Mouse (Mus musculus): ENCODE measurements around the gene Prpf40b. TPM values are rescaled to one million over a fixed set of nuclear protein-coding genes. Genes with fewer than 3 reads are reported as not detected.

Gene Prpf40b
- polyA plus RNA-seq, 1 experiment from 2014 or later = 13.0 TPM

DNA sequence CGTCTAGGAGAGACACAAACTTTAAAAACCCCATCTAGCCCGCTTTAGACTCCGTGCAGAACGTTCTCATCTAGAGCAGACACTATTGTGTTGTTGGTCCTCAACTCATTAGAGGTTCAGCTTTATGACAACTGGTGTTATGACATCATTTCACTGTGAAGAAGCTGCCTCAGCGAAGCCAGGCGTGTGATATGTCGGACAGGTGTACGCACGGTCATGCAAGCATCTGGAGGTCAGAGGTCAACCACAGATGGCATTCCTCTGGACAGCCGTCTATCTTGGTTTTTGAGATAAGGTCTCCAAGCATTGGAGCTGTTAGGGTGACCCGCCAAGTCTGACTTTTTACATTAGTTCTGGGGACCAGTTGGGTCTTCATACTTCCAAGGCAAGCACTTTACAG, 4.3 kb upstream of the Prpf40b start:
- no peak for DNase-seq (ENCODE audit: low spot score)

DNA sequence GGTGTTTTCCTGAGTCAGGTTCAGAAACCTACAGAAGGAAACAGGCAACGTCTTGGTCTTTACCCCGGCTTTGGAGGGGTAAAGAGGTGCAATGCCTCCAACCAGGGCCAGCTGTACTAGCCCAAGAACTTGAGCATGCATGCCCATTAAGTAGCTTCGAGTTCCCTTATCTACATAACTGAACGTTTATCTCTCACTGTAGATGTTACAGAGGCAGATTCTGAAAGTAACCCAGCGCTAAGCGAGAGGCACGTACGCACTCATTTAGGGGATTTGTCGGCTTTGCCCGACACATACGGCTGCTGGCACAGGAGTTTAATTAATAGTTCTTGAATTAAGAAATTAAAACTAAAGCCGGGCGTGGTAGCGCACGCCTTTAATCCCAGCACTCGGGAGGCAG, 600 bp upstream of the Prpf40b start:
- peak; percentile 20 for DNase-seq (ENCODE audit: low spot score)

DNA sequence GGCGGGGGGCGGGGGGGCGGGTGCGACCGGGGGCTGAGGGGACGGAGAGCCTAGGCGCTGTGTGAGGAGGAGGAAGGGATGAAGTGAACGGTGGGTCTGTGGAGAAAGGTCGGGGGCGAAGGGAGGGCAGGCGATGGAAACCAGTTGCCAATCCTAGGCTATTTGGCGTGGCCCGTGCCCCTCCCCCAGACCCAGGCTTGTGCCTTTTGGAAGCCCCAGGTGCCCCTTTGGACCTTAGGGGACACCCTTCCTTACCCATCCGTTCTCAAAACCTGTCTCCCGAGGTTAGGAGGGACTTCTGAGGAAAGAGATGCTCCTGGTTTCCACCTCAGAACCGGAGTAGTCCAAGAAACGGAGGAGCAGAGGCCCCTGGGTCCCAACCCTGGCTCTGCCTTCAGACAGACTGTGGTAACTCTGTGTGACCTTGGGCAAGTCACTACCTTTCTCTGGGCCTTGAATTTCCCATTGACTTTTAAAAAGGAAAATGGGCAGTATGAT, 646 bp downstream of the Prpf40b start, which contains the start of gene Fam186b:
TSS of gene Fam186b (minus strand) at position 405 of the 498 bp plus-strand sequence.
- peak; percentile 20 for DNase-seq (ENCODE audit: low spot score)

DNA sequence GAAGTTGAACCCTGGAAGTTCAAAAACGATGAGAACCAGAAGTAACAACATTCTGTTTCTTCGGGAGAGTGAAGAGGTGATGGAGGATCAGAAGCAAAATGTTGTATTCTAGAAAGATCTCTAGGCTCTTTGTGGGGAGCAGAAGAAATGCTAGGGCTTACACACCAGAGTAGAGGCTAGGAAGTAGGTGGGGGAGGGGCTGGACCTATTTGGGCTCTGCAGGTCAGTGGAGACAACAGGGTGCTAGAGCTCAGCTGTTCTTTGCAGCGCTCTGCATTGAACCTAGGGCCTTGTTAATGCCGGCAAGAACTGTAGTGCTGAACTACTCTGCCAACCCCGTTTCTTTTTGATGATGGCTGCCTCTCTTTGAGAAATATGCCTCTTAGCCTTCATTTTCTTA, 1.3 kb downstream of the Prpf40b start:
- DNase-seq (ENCODE audit: low spot score) = no peak

DNA sequence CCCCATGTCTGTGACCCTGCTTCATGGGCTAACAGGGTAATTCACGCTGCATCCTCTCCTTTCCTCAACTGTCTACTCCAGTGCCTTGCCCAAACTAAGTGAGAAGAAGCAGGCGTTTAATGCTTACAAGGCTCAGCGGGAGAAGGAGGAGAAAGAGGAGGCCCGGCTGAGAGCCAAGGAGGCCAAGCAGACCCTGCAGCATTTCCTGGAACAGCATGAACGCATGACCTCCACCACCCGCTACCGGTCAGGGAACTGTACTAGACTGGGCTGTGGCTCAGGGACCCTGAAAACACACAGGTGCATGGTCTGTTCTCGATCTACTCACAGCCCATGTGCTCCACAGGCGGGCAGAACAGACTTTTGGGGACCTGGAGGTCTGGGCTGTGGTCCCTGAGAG, 12.6 kb downstream of the Prpf40b start:
- DNase-seq (ENCODE audit: low spot score) = no peak

DNA sequence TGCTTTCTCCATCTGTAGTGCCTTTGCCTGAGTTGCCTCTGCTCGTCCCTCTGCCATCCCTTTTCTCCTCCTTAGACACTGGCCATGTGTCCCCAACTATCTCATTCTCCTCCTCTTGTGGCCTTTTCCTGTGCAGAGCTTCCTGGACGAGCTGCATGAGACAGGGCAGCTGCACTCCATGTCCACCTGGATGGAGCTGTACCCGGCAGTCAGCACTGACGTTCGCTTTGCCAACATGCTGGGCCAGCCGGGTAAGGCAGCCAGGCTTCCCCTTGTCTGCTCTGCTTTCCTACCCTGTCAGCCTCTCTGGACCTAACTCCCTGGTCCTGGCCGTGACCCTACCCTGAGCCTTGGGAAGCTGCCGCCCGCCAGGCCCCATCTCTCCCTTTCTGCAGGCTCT, 14.7 kb downstream of the Prpf40b start:
- no peak for DNase-seq (ENCODE audit: low spot score)

DNA sequence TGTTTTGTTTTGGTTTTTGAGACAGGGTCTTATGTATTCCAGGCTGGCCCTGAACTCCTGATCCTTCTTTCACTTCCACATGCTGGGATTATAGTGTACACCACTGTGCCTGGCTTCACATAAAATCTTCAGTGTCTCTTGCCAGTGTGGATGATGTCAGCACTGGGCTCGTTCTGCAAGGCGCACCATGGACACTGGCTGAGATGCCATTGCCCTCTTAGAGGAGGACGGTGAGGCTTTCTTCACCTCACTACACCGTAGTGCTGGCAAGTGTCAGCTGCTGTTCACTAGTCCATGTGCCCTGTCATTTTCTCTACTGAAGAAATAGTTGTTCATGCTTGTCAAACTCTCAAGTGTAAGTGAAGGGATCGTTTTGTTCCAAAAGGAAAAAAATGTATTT, 15.7 kb downstream of the Prpf40b start:
- DNase-seq (ENCODE audit: low spot score) = no peak

DNA sequence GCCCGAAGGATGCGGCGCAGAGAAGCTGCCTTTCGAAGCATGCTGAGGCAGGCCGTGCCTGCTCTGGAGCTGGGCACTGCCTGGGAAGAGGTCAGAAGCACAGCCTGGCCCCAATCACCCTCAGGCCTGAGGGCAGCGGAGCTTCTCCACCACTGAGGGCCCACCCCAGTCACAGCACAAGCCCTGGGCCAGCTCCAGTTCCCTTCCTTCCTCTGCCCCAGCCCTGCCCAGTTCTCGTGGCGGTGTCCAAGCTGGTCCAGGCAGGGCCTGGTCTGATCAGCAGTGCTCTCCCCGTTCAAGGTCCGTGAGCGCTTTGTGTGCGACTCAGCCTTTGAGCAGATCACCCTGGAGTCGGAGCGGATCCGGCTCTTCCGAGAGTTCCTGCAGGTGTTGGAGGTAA, 20.0 kb downstream of the Prpf40b start:
- no peak for DNase-seq (ENCODE audit: low spot score)

DNA sequence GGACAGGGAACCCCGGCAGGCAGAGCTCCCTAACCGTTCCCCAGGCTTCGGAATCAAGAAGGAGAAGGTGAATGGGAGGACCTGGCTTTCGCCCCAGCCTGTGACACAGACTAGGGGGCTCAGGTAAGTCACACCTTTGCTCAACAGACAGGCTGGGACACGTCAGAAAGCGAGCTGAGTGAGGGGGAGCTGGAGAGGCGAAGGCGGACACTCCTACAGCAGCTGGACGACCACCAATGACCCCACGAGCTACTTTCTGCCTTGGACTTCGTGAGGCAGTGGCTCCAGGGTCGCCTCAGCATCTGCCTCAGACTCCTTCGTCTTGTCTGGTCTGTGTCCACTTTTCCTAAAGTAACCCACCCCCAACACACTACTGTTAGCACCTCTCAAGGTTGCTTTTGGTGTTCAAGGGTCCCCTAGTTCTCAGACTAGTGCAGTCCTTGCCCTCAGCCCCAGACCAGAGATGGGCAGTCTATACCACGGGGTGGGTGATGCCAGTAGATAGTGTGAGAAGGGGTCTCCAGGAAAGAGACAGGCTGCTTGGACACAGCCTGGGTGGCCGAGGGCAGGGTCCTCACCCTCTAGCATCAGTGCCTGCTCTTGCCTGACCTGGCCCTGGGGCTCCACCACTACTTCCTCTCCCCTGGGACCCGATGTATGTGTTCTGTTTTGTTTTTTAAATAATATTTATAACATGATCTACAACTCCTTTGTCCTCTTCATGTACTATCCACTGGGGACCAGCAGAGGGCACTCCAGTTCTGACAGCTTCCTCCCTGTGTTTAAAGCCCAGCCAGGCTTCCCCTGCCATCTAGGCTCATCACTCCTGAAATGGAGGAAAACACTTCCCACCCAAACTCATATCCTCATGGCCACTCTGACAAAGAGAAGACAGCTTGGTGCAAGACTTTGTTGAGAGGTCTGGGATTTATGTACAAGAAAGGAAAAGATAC, 21.7 kb downstream of the Prpf40b start:
- peak; percentile 73 for DNase-seq (ENCODE audit: low spot score)

DNA sequence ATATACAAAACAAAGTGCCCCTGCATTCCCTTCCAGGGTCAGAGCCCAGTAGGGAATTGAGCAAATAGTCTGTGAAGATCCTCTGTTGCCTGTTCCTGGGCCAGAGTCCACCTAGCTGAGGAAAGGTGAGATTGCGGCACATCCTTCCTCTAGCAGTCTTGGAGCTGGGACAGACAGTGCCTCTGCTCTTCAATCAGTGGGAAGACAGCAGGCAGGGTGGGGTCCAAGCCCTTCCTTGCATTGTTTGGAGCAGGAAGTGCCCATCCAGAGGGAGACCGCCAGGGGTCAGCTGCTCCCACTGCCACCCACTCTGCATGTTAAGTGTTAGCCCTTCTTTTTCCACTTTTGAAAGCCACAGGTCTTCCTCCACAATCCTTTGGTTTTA, 22.4 kb downstream of the Prpf40b start:
- no peak for DNase-seq (ENCODE audit: low spot score)

DNA sequence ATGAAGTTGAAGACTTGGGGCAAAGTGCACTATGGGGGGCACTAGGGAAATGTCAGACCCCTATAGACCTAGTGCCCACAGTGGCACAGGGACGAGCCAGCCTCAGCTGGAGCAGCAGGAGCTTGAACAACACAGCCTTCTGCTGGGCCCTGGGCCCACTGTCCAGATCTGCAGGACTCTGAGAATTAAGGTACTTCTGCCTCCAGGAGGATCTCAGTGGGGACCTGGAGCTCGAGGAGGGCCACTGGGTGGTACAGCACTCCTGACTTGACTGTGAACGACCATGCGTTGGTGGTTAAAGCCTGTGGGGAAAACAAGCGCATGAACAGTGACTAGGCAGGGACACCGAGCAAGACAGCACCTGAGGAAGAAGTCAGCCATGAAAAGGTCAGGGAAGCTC, 23.2 kb downstream of the Prpf40b start:
- DNase-seq (ENCODE audit: low spot score) = no peak

DNA sequence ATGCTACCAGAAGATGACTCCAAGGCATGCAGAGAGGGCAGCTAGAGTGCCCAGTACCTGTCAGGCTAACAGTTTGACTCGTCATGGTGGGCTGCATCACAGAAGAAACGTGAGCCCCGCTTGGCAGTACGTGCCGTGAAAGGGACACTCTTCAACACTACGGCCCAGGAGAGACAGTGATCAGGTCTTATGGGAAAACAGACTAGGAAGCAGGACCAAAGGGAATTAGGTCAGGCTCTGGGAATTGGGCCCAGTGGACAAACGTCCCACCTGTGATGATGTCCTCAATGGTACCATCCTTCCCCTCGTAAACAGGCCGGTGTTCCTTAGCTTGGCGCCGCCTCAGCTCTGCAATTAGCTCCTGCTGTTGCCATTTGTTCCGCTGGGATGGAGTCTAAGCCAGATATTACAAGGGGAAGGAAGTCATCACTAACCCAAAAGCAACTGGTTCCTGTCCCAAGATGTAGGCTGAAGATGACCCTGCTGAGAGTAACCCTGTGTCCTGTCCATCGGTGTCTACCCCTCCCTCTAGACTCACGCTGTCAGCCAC, 24.0 kb downstream of the Prpf40b start:
- DNase-seq (ENCODE audit: low spot score) = no peak

DNA sequence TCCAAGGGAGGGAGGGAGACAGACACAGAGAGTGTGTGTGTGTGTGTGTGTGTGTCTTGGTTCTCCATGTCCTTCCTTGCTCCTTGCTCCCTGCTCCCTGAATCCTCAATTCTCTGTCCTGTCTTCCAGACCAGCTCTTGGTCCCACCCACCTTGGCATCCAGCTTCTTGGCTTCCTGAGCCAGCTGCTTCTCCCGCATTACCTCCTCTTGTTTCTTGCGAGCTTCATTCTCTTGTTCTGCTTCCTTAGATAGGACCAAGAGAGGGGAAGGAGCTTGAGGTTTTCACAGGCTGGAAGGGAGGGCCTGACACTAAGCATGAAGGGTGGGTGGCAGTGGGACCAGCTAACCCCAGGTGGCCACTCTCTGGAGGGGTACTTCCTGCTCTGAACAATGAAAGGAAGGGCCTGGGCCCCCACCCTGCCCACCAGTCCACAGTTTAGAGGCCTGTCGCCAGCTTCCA, 24.6 kb downstream of the Prpf40b start:
- DNase-seq (ENCODE audit: low spot score) = no peak

DNA sequence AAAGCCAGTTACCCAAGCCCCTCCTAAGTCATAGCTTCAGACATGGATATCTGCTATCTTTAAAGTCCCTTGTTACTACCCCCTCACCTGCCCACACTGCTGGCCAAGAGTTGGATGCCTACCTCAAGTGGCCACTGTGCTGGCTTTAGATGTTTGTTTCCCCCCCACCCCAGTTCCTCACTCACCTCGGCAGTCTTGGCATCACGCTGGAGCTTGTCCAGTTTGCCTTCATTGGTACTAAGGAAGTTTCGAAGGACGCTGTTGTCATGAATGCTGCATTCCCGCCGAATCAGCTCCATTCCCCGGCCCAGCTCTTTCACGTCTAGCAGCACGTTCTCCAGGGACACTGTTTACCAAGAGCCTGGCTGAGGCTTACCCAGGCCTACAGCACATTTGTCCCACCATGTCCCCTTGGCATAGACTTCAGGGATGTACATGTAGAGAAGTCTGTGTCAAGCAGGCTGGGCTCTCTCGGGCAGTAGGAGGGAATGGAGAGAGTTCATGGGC, 25.3 kb downstream of the Prpf40b start:
- DNase-seq (ENCODE audit: low spot score) = no peak

DNA sequence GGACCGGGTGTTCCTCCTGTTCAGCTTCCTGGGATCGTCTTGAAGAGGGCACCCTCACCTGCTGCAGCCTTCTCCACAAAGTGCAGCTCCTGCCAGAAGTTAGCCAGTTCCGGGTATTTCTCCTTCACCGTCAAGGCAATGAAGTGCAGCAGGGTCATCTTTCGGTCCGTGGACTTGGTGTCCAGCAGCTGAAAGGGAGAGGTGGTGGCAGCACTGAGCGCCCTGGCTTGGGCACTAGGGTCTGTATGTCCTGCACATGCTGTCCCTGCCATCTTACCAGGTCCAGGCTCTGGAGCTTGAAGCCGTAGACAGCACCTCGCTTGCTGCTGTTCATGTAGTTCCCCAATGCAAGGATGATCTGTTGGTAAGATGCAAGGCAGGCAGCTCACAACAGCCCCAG, 26.1 kb downstream of the Prpf40b start:
- DNase-seq (ENCODE audit: low spot score) = no peak

DNA sequence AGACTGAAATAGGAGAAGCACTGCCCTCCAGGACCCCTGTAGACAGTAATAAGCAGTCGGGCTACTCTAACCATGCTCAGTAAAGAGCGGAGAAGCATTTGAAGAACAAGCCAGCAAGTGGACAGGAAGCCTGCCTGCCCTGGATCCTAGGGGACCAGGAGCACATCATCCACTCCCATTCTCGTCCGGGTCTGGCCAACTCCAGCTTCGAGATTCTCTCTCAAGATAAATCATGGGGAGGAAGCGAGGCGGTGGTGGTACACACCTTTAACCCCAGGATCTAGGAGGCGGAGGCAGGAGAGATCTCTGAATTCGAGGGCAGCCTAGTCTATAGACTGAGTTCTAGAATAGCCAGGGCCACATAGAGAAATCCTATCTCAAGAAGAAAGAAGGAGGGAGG, 29.3 kb downstream of the Prpf40b start:
- no peak for DNase-seq (ENCODE audit: low spot score)

DNA sequence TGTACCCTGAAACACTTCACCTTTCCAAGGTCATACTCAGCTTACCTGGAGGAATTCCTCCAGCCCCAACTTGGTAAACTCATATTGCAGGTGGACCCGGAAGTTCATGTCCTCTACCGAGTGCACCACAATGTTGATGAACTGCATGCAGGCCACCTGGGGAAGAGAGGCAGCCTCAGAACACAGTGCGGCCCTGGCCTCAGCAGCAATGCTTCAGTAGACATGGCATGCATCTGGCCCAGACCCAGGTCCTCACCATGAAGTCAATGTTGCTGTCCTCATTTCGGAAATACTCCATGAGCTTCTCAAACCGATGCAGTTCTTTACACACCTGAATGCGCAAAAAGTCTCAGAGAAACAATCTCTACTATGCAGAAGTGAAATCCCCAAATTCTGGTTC, 30.7 kb downstream of the Prpf40b start:
- no peak for DNase-seq (ENCODE audit: low spot score)

DNA sequence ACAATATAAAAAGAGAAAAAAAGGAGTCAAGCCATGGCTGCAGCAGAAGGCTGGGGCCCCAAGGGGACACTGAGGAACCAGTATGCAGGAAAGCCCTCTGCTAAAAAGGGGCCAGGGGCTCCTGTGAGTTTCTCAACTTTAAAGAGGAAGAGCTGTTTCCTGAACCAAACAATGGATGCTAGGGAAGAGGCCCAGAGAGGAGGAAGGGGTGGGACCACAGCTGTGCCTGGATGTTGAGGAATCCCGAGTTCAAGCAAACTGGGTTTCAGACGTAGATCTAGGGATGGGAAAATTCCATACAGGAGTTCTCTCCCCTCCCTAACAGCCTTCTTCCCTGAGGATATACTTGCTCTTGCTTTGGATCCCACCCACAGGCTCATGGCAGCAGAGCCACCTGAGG, 31.5 kb downstream of the Prpf40b start:
- DNase-seq (ENCODE audit: low spot score) = no peak

DNA sequence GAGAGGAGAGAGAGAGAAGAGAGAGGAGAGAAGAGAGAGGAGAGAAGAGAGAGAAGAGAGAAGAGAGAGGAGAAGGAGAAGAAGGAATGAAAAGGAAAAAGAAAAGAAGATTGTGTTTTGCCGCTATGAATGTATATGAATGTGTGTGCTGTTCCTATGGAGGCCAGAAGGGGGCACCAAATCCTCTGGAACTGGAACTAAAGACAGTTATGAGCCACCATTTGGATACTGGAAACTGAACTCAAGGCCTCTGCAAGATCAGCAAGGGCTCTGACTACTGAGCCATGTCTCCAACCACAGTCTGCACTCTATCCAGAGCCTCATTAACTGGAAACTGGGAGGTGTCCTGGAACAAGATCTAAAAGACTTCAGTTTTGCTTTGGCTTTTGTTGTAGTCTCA, 32.1 kb downstream of the Prpf40b start:
- DNase-seq (ENCODE audit: low spot score) = peak; percentile 65

DNA sequence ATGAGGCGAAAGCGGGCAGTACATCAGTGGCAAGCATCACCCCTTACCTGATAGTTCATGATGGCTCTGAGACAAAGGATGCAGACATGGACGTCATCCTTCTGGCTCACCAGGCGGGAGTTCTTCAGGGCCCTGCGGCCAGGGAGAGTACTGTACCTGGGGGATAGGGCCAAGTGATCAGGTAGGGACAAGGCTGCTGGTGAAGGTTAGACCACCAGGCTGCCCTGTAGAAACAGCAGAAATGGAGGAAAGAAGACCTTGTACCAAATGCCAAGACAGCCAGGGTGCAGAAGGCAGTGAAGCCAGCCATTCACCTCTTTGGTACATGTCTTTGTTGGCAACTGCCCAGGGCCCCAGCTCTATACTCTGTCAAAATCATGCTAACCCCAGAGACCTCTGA, 33.1 kb downstream of the Prpf40b start:
- DNase-seq (ENCODE audit: low spot score) = no peak

DNA sequence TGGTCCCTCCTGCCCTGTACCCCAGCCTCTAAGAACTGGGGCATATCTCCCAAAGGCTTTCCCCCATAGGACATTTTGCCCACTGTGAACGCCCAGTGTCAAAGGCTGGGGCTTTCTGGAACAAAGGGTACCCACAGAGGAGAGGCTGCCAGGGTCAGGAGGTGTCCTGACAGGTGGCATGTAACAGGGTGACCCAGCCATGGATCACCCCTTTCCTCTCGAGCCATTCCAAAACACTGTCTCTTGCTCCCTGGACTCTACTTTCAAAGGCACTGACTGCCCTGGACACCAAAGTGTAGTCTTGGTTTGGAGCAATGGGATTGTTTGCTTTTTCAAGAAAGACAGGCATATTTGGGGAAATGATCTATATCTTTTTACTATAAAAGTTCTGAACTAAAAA, 35.4 kb downstream of the Prpf40b start:
- no peak for DNase-seq (ENCODE audit: low spot score)

DNA sequence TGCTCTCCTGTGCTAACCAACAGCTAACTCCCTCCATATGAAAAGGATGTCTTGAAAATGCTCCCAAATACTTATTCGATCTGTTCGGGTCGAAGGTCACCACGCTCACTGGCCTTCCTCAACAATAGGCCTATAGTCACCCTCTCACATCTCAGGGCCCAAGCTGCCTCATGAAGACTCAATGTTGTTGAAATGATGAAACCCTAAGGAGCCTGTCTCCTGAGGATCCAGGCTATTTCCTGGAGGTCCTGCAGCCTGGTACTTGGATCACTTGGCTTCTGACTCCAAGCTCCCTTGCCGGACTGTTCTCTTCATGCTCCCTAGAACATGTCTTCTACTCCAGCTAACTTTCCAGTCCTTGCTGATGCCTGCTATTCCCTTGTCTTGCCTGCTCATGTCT, 36.5 kb downstream of the Prpf40b start:
- DNase-seq (ENCODE audit: low spot score) = no peak

DNA sequence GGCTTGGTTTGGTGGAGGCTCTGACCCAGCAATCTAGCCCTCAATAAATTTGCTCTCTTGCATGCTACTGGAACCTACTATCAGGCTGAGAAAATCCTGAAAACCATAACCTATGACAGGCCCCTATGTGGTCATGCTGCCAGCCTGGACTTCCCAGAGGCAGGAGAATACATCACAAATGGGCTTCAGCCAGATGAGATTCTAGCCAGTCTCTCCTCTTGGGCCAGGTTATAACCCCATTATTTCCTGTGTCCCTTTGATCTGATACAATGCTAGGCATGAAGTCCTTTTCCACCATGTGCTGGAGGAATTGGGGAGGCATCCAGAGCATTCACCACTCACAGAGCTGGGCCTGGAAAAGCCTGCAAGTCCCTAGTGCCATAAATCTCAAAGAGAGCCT, 37.2 kb downstream of the Prpf40b start:
- DNase-seq (ENCODE audit: low spot score) = no peak
